Mouse (Mus musculus) kidney, adult 11 months (tissue): ENCODE results near the gene Usp46.
"Not testable (repeated sequence)": the region's sequence is repeated elsewhere in the genome, so short reads cannot be mapped to it uniquely, and the experiment has no call there.

Source experiments
- DNase-seq: peaks from one replicate; pipeline ENCODE4 v3.0.0; 2022

Usp46 gene

DNA sequence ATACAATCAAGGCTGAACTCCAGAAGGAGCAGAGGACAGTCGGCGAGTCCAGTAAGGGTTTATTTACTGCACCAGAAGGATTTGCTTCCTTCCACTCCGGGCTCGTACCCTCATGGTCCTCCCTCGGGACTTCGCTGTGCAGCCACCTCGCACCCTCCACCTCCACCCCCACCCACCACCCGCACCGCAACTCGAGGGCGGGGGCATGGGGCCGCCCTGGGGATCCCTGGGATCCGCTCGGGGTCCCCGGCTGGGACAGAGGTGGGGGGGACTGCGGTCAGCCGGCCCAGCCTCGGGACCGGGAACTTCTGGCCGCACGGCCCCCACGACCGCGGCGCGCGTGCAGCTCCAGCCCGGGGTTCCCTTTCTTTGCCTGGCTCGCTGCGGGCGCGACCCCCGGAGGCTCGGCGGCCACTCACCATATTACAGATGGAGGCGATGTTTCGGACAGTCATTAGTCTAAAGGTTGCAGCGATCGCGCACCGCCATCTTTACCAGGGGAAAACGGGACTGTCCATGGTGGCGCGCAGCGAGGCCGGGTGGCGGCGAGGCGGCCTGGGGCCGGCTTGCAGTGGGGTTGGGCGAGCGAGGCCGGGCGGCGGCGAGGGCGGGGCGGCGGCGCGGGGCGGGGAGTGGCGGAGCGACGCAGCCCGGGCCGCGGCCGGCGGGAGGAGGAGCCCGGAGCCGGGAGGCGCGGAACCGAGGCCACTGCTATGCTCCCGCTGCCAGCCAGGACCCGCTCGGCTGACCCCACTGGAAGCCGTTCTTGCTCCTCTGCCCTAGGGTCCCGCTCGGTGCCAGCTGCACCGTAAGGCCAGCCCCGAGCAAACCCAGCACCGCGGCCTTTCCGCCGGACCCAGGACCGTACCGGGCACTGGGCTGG, at the start of gene Usp46:
Gene Usp46, minus strand, starts transcription at position 601 of the 883 bp plus-strand sequence.
- peak; percentile 81 for DNase-seq

DNA sequence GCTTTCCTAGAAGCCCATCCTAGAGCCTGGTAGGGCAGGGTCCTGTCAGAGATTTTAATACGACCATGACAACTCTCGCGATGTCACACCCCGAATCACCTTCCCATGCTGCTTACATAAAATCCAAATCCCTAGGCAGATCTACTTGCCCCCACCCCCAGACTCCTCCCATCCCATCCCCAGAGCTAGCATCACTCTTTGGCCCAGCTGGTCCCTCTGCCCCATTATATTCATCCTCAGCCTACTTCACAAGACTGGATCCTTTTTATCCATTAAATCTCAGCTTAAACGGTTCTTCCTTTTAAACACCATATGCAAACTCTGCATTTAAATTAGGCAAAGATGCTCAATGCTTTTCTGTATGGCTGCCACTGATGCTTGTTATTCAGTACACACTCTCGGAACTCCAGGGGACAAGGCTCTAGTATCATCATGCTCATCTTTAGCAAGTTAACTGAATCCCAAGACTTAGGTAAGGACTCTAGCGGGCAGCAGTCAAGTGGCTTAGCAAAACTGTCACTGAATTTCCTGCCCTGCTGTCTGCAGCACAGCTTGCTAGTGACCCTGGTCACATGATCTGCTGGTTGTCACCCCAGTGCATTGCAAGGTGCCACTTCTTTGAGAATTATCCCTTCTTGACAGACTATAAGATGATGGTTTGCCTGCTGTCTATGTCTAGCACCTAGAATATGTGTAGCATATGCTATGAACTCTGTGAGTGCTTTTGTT, 45.9 kb upstream of the Usp46 start:
- no peak for DNase-seq

DNA sequence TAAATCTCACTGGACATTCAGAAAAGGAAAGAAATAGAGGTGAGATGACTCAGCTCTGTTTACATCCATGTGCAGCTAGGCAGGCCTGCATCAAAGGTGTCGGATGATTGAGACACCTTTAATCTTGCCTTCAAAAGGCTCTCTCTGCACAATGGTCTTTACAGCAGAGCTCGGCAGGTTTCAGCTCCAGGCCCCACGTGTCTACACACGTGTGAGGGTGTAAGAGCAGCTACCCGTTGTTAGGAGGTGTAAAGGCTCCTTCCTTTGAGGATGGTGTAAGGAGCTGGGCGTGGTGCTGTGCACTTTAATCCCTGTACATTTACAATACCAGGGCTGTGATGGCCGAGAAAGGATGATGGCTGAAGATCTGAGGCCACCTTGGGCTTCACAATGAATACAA, 37.2 kb upstream of the Usp46 start:
- DNase-seq, result no peak

DNA sequence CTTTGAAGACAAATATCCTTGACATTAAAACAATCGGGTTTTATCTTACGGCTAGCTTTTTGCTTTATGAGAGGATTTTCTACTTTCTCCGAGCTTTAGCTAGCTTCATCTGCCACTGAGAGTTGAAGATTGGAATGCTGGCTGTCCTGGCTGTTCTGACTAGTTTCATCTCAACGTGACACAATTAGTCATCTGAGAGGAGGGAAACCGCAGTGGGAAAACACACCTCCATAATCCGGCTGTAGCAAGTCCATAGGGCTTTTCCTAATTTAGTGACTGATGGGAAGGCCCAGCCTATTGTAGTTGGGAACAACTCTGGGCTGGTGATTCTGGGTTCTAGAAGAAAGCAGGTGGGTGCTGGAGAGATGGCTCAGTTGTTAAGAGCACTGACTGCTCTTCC, 33.5 kb upstream of the Usp46 start:
- DNase-seq, result no peak

DNA sequence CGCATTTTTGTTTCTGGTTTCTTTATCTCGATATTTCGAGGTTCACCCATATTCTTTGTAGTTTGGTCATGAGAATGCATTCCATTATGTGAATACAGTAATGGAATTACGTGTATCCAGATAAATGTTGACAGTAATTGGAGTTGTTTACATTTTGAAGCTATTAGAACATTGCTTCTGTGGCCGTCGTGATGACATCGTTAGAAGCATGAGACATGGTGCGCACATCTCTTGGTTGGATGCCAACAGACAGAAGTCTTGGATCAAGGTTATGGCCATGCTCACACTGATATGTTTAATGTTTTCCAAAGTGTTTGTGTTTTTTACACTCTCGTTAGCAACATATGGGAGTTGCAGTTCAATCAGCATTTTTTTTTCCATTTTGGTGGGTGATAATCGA, 30.8 kb upstream of the Usp46 start:
- no peak for DNase-seq

DNA sequence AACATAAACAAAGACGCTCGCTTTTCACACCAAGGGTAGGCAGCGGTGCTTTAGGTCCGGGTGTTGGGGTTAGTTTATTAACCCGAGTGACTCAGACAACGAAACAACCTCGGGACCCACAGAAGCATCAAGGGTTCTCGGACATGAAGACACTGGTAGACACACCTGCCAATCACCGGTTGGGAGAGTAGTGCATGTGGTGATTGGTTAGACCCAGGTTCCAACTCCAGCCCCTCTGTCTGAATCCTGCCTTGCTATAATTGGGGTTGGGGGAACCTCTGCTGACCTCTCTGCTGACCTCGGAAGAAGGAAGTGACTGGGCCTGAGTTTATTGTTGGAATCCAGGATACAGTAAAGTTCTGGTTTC, 29.6 kb upstream of the Usp46 start:
- DNase-seq, result no peak

DNA sequence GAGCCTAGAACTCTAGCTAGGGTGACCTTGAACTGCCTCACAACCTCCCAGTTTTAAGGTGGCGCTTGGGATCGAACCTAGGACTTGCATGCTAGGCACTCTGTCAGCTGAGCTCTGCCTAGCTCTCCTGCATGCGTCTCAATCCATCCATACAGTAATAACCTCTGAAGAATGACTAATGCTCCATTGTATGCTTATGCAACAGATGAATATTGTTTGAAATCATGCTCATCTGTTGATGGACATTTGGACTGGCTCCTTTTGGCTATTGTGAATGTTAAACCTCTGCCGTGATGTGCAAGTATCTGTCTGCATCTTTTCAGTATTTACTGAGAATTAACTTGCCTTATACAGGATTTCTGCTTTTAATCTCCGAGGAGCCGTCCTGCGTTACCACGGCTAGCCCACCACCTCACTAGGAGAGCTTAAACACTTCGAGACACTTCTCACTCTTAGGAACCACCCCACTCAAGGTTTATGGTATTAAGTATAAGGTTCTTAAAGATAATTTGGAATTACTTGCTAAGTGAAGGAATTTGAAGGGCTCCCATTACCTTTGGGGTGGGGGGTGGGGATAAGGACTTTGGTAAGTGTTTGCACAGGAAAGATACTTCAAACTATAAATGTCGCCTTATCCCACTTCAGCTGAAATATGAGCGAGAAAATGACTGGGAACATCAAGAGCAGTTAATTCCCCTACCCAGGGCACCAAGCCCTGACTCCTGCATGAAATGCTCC, 29.1 kb upstream of the Usp46 start:
- DNase-seq, result no peak

DNA sequence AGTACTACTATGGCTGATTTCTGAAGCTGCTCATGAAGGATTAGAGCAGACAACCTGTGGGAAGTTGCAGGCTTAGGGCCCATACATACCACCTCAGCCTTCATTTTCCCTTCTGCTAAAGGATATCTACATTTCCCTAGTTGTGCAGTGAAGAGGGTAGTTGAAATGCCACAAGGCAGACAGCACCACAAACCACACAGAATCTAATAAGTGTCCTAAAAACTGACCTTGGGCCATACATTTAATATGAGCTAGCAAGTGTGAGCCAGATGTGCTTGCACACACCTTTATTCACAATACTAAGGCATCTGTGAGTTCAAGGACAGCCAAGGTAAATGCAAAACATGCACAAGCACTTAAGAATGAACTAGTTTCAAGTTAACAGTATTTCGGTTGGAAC, 27.8 kb upstream of the Usp46 start:
- DNase-seq, result no peak

DNA sequence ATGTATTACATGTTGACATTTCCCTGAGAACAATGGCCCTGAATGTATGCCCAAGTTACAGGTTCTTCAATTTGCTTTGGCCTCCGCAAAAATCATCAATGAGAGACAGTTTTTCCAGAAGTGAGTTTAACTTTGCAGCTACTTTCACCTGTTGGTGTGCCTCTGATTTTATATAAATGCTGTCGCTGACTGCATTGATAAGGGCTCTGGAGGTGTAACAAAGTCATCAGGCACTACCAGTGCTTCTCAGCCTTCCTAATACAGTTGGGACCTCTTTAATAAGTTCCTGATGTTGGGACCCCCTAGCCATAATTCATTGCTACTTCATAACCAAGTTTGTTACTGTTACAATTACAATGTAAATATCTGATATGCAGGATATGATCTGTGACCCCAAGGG, 27.4 kb upstream of the Usp46 start:
- no peak for DNase-seq

DNA sequence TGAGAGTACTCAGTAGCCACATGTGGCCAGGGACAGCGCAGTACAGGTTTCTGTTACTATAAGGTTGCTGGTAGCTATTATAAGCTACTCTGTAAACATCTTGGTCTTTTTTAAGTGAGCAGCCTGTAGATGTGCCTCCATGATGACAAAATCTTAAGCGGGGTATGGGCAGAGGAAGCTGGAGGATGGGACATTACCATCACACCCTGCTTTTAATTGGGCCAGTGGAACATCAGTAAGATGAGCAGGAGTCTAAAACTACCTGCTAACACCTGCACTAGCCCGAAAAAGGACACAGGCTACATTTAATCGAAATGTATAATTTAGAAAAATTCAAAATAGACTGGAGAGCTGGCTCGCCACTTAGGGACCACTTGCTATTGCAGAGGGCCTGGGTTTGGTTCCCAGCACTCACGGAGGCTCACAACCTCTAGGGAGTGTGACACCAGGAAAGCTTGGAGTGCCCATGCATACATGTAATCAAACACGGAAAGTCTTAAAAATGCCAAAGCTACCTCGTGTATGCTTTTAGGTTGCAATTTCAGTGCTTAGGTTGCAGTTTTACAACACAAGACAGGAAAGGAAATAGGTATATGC, 26.7 kb upstream of the Usp46 start:
- no peak for DNase-seq

DNA sequence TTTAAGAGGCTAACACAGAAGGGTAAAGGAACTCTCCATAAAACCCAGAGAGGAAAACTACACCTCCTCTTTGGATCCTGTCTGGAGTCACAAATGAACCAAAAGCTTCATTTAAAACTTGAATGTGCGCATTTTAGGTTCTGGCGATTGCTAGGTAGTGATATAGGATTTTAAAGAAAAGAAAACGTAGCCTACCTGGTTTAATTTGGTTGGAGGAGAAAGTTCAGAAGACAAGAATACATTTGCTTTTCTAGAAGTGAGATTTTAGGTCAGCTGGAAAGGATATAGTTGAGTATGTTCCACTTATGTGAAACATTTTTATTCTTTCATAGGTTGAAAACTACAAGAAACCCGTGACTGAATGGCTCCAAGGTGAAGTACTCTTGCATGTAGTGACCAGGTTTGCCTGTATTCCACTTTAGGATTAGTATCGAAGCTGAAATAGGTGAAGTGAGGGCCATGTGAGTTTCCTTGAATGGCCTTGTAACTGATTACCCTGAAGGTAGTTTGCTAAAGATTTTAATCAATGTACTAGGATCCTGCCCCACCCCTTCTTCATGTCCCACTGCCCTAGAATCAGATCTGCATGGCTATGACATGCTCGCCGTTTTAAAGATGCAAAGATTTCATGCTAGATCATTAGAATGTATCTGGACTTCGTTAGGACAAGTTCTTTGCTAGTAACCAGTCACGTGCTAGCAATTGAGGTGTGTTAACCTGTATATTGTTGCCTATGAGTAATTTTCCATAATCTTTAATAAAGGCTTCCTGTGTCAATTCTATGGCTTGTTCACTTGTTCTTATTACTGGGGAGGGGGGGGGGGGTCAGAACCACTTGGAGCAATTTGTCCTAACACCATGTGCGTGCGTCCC, 25.6 kb upstream of the Usp46 start:
- no peak for DNase-seq

DNA sequence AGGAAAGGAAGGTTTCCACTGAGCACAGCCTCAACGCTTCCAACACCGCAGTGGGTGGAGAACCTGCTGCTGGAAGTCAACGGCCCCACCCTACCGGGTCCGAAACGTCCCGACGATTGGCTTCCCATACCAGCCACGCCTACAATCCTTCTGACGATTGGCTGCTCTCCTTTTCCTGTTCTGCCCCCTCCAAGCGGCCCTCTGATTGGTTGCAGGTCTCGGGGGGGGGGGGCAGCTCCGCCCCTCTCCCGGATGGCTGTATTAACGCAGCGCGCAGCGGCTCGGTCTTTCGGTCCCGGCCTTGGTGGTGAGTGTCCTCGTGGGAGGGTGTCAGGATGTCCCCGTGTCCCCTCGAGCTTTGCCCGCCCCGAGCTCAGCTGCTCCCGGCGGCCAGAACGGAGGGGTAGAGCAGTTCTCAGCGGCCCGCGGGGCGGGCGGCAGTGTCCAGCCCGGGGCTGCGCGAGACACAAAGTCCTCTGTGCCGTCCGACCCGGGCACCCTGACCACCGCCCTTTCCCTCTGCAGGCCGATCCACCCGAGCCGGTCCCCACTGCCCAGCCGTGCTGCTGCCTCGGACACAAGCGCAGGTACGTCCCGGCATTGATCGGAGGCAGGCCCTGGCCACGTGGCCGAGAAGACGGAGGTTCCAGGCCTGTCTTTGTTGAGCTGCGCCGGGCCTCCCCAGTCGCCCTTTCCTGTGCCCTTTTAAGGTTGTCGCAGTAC, 24.8 kb upstream of the Usp46 start:
- peak; percentile 97 for DNase-seq

DNA sequence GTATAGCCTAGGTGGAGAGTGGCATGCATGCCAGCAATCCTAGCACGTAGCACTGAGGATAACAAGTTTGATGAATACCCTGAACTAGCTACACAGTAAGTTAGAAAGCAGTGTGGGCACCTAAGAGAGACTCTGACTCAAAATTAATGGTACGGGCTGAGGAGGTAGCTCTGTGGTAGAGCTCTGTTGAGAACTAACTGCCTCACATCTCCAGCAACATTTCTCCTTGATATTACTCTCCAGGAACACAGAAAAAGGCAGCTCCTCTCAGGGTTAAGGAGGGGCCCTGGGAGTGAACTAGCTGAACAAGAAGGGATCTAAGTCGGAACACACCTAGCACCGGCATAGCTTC, 24.2 kb upstream of the Usp46 start:
- no peak for DNase-seq

DNA sequence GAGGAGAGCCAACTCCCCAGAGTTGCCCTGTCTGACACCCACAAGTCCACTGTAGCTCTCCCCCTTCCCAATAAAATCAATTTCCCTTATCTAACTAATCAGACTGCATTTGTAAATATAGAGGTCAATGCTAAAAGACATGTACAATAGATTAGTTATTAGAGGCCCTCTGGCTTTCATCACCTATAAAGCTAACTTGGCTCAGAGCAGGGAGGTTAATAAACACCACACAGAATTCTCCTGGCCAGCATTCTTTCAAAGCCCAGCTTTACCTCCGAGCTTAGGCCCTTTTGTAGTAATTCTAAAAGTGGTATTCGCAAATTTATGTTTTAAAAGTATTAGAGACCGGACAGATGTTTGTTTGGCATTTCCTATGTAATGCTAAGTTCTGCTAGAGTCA, 21.4 kb upstream of the Usp46 start:
- DNase-seq, result peak; percentile 52

DNA sequence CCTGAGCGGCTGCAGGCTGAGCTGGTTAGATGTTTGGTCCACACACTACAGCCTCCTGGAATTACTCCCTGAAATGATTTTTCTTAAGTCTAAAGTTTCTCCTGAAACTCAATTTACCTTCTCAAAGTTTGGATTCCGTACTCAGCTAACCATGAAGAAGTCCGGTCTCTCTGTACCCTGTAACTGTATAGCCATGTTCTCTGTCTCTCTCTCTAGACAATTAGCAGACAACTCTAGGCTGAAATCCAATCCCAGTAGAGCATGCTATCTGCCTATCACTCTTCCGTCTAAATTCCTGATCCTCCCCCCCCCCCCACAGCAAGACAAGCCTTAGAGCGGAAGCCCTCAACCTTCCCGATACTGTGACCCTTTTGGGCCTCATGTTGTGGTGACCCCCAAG, 13.5 kb upstream of the Usp46 start:
- no peak for DNase-seq

DNA sequence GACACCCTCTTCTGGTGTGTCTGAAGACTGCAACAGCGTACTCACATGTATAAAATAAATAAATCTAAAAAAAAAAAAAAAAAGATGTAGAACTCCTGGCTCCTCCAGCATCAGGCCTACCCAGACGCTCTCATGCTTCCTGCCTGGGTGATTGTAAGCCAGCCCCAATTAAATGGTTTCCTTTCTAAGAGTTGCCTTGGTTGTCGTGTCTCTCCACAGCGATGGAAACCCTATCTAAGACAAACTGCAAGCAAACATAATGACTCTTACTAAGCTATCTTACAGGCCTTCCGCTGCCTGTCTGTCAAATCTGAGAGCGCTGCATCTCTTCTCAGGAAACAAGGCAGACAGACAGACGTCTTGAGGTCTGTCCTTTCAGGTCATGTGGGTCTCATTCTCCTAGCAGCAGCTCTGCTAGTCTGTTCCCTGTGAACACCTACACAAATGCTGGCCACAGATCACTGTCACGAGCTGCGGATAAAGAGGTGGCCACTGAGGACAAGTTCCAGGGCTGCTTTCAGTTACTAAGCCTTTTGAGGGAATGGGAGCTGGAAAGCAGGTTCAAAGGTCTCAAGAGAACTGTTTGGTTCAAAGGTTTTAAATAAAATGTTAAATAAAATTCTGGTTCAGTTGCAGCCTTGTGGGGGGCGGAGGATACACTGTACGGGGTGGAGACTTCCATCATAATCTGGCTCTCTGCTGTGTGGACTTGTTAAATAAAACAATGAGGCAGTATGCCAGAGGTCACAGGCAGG, 10.8 kb upstream of the Usp46 start:
- DNase-seq, result peak; percentile 67

DNA sequence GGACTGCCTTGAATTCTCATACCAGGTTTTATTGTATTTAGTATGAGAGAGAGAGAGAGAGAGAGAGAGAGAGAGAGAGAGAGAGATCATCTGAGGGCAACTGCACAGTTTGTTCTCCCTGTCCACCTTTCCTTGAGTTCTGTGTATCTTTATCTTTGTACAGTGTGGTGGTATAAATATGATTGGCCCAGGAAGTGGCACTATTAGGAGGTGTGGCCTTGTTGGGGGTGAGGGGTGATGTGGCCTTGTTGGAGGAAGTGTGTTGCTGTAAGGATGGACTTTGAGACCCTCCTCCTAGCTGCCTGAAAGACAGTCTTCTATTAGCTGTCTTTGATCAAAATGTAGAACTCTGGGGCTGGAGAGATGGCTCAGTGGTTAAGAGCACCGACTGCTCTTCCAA, 10.2 kb upstream of the Usp46 start:
- no peak for DNase-seq

DNA sequence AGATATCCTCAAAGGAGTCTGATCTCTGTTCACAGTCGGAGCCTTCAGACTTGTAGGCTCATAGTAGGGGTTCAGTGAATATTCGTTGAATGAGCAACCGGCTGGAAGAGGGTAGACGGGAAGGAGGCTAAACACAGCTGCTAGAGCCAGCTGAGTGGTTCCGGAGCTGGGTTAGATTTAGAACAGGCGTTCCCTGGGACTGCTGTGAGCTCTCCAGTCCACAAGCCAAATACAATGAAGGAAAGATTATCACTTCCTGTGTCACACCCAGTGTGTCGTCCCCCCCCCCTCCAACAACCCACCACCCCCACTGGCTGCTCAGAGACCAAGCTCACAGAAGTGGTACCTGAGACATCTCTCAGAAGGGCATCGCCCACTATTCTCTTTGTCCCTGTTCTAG, 9.7 kb upstream of the Usp46 start:
- no peak for DNase-seq

DNA sequence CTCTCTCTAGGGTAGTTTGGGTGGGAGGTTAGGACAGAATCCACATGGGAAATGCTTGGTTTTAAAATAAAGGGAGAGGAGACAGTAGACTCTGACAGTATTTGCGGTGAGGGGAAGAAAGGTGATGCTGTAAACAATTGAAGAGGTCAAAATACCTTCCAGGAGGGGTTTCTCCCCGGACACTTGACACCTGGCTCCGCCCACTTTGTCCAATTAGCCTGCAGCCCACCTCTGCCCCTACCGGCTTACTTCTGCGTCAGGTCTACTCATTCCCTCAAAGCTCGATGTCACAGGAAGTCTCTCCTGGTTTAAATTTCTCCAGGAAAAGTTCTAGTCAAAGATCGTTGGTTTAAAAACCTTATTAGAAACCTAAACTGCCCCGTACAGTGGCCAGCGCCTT, 8.5 kb upstream of the Usp46 start:
- no peak for DNase-seq

DNA sequence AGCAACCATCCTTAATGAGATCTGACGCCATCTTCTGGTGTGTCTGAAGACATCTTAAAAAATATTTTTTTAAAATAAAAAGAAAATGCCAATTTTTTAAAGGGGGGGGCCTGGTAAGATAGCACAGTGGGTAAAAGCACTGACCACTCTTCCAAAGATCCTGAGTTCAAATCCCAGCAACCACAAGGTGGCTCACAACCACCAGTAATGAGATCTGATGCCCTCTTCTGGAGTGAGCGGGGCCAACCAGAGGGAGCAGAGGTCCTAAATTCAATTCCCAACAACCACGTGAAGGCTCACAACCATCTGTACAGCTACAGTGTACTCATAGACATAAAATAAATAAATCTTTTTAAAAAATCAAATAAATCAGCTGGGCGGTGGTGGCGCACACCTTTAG, 2.3 kb upstream of the Usp46 start:
- DNase-seq, result not testable (repeated sequence)
